Mouse (Mus musculus) heart, postnatal 10 days (tissue): ENCODE measurements around the gene Rnaseh2c. TPM values are rescaled to one million over a fixed set of nuclear protein-coding genes. Genes with fewer than 3 reads are reported as not detected.

ENCODE experiments used
- DNase-seq, 2 experiments: peaks; one replicate each; pipeline ENCODE4 v3.0.0; 2021
- intact Hi-C: fragments of 180-260 bp; cut with DNase I; formaldehyde crosslinking; loops from one replicate; pipeline ENCODE4 v1.15.1; 2025
- total RNA-seq, 2 experiments: library from RNA; stranded (reverse); gene quantifications; 2 replicates each; pipeline ENCODE4 v1.2.3; 2021

Gene Rnaseh2c
- 10 to 100 TPM; 63.6 to 76.0 TPM for total RNA-seq

DNA sequence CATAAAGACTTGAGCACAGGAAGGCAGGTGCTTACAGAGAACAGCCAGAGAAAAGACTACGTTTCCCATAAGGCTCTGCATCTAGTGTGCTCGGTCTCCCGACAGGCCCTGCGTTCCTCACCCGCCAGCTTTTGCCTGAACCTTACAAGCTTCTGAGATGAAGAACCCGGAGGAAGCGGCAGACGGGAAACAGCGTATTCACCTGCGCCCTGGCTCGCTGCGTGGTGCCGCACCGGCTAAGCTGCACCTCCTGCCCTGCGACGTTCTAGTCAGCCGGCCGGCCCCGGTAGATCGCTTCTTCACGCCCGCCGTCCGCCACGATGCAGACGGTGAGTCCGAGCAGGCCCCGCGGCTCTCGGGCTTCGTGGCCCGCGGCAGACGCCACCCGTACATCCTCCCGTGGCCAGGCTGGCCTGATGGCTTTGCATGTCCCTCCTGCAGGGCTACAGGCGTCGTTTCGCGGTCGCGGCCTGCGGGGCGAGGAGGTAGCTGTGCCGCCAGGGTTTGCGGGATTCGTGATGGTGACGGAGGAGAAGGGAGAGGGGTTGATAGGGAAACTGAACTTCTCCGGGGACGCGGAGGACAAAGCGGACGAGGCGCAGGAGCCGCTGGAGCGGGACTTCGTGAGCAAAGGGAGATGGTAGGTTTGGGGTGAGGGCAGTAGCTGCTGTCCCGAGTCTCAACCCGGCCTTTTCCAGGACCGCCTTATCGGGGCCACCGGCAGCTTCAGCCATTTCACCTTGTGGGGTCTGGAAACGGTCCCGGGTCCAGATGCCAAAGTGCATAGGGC, at the start of gene Rnaseh2c:
Gene Rnaseh2c (plus strand): TSS at position 122 of the 790 bp plus-strand sequence.
- DNase-seq = peak; percentile 80
- intact Hi-C loops = no loop called here

DNA sequence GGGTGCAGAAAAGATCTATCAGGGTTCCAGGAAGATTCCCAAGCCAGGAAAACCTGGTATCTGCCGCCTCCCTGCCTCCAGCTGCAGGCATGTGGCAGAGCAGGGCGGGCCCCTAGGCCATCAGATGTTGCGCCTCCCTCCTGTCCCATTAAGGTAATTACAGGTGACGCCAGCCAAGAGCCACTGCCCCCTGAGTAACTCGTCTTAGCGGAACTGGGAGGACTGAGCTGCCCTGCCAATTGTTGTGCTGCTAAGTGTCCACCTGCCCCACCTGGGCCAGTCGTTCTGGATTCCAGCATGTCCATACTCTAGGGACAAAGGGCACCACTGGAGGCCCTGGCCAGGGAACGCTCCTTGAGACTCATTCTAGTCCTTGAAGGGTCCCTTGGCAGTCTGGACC, 47.9 kb upstream of the Rnaseh2c start:
- intact Hi-C loops = no loop called here
- no peak for DNase-seq

DNA sequence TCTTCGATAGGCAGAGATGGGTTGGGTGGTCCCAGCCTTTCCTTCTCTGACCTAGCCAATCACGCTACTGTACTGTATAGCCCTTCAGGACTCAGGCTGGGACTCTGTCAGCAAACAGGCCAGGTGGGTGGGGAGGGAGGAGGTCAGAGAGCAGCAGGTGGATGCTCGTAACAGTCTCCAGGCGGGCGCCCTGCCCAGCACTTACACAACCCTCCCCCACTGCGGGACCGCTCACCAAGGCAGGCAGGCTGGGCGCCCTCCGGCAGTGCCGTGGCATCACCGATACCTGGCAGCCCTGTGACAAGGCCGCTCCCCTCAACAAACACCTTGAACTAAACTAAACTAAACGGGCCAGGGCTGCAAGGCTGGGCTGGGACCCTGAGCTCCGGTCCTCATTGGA, 47.5 kb upstream of the Rnaseh2c start:
- intact Hi-C loops = no loop called here
- DNase-seq = no peak

DNA sequence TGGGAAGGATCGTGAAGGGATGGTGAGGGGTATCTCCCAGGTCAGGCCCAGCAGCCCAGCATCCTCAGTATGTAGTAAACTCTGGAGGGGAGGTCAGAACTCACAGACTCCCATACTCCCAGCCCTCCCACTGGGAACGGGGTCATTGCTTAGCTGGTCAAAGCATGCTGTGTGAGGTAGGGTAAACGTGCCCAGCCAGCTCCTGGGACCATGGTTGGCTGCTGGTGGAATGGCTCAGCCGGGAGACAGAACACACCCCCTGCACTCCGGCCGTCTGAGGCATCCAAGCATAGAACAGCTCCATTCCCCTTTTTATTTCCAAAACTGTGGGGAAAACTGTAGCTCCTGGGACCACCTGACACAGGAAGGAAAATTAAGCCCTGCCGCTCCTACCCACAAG, 43.5 kb upstream of the Rnaseh2c start:
- no peak for DNase-seq
- intact Hi-C loops = no loop called here

- DNase-seq = no peak
- intact Hi-C loops = no loop called here
These were observed 42.9 kb upstream of the Rnaseh2c start for GRCm38 (mm10) chr19:5558770-5559169.

DNA sequence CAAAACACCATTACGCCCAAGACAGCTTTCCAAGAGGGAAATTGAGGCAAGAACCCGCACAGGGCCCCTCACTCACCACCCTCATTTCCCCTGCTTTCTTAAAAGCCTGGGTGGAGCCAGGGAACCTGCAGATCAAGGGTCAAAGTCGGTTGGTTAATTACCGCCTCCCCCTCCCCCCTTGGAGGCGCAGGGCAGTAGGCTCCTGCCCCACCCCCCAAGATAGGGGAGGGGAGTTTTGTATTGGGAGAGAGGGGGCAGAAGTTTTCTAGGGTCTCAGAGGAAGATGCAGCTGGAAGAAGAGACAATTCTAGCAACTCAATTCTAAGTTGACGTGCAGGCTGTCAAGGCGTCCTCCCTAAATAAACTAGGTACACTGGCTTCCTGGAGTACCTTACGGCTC, 42.4 kb upstream of the Rnaseh2c start:
- intact Hi-C loops = no loop called here
- DNase-seq = no peak

DNA sequence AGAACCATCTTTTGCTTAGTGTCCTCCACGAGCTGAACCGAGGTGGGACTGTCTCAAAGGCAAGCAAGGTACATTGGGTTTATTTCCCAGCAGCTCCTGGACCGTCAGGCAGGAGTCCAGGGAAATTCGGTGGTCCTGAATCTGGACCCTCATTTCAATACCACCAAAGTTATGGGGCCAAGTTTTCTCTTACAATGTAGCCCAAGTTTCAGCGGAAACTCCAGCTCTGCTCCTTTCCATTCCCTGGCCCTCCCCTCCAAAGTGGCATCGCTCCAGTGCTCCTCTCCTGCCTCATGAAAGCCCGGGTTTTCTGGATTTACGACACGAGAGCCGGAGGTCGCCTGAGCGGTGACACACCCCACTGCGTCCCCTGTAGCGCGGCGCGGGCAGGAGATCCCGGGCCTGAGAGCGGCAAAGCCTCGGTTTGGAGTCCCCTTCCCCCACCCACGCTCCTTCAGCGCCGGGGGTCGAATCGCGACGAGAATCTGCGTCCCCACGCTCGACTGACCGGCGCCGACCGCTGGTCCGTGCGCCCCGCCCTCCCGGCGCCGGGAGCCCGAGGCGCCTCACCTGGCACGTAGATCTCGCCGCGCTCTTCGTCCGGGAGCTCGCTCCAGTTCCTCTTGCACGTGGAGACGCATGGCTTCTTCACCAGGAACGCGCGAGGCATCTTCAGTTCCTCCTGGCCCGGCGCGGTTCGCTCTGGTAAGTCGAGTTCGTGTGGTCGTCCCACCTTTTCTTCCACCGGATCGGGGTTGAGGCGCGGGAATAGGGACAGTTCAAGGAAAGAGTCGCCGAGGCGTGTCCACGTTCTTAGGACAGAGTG, 41.8 kb upstream of the Rnaseh2c start:
- intact Hi-C loops = no loop called here
- no peak for DNase-seq

DNA sequence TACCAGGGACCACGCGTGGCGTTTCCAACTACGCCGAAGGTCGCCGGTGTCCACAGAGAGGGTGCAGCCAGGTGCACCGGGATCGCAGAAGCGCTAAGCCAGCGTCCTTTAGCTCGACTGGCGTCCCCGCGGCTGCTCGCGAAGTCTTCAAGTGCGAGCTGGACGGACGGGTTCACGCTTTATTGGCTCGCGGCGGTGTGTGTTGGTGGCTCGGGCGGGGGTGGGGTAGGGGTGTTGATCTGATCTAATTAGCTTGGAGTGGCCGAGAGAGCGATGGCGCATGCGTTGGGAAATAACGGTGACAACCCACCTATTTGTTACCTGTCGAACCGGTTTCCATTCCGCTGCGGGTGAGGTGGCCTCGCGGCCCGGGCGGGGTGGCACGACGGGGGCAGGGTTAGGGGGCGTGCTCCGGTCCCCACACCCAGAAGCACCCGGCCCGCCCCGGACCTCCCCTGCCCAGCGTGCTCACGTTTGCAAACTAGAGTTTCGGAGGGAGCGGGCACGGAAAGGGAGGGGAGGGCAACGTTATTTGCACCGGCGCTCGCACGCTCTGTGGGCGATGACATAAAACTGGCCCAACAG, 41.1 kb upstream of the Rnaseh2c start, which contains the start of gene Ovol1:
Gene Ovol1 (minus strand): TSS at position 190 of the 585 bp plus-strand sequence.
- DNase-seq = no peak
- intact Hi-C loops = no loop called here

DNA sequence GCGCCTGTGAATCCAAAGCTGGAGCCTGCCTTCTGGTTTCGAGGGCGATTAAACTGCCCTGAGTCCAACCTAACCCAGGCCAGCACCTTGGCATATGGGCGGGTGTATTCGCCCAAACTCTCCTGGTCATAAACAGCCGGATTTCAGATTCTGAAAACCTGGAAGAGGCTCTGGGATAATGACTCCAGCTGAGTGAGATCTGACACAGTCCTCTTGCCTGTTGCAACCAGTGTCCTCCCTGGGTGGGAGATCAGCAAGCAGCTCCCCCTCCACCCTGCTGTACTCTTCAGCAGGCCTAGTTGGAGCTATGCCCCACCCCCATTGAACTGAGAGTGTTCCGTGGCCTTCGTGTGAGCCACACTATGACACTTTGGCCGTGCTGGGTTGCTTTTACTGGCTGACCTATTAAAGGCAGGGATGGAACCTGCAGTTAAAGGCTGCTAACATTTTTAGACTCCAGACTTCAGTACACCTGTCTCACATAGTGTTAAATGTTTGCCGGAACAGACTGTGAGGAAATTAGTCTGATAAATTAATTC, 40.4 kb upstream of the Rnaseh2c start:
- no peak for DNase-seq
- intact Hi-C loops = no loop called here

DNA sequence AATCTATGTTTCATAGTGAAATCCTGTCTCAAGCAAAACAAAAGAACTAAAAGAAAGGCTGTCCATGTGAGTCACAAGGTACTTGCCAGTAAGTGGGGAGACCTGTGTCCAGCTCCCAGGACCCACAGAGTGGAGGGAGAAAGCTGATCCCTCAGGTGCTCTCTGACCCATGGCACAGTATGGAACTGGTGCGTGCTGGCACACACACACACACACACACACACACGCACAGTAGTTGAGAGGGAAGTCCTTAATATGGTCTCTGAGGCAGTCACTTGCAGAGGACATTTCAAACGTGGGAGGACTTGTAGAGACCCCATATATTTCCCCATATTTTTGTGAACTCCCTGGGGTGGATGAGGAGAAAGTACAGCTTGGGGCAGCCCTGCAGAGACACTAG, 39.8 kb upstream of the Rnaseh2c start:
- intact Hi-C loops = no loop called here
- DNase-seq = no peak

- DNase-seq = no peak
- intact Hi-C loops = no loop called here
These were observed 38.9 kb upstream of the Rnaseh2c start for GRCm38 (mm10) chr19:5562776-5563175.

DNA sequence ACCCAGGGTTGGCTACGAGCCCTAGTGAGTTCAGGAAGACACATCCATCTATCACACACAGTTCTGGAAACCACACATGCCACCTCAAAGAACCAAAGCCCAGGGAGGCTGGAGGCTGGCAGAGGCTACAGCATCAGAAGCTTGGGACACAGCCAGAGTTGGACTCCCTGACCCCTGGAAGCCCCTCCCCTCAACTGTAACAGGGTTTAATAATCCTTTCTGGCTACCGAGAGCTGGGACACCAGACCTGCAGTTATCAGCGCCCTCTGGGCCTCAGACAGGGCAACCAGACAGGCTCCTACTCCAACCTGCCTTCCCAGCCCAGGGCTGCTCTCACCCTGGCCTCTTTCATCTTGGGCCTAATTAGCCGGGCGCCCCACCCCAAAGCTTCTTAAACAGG, 35.4 kb upstream of the Rnaseh2c start:
- DNase-seq = peak in 1 of 2 experiments; percentile 8
- intact Hi-C loops = loop anchor here (5.0 kb wide), 1 partner anchor 134 kb away; no protein-coding TSS in a partner anchor

GRCm38 (mm10) chr19:5567180-5567533, 34.5 kb upstream of the Rnaseh2c start:
- no peak for DNase-seq
- intact Hi-C loops = loop anchor here (5.0 kb wide), 1 partner anchor 135 kb away; no protein-coding TSS in a partner anchor

GRCm38 (mm10) chr19:5567534-5568469, 33.9 kb upstream of the Rnaseh2c start, which contains the start of gene Ap5b1:
Gene Ap5b1 (plus strand): TSS chr19:5568025.
- DNase-seq = peak; percentile 94 to 96
- intact Hi-C loops = loop anchor here (1.0 to 5.0 kb wide), 2 partner anchors 39 to 136 kb away; no protein-coding TSS in a partner anchor

- DNase-seq = peak; percentile 86 to 92
- intact Hi-C loops = loop anchor here (1.0 to 5.0 kb wide), 2 partner anchors 39 to 136 kb away; no protein-coding TSS in a partner anchor
These were observed 33.1 kb upstream of the Rnaseh2c start for GRCm38 (mm10) chr19:5568470-5569140.

DNA sequence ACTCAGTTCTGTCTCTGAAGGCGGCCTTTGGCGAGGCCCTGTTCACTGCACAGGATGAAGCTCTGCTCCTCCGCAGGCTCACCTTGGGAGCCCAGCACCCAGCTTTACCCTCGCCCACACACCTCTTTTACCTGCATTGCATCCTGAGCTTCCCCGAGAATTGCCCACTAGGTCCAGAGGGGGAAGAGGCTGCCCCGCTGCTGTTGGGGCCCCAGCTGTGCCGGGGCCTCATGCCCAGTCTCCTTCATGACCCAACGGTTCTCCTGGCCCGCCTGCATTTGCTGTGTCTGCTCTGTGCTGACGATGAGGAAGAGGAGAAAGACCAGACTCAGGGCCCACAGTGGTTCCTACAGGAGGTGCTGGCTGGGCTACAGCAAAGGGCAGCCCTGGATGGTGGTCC, 32.2 kb upstream of the Rnaseh2c start:
- intact Hi-C loops = loop anchor here (5.0 kb wide), 1 partner anchor 137 kb away; no protein-coding TSS in a partner anchor

GRCm38 (mm10) chr19:5570353-5571246, 31.1 kb upstream of the Rnaseh2c start:
- DNase-seq = no peak
- intact Hi-C loops = no loop called here

More for the DNA sequence above, 32.2 kb upstream of the Rnaseh2c start:
- no peak for DNase-seq

DNA sequence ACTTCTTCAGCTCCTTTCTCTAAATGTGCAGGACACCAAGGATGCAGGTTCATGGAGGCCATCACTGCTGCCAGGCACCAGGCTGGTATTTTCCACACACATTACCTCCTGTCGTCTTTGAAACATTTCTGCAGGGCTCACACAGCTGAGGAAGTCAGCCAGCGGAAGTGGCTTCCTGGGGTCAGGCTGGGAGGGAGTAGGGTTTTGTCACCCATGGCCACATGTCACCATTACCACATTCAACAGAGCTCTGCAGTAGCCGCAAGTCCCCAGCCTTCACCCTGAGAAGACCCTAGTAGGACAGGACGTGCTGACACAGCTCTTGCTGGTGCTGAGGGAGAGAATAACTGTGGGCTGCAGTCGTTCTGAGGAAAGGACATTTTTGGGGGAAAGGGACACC, 29.8 kb upstream of the Rnaseh2c start:
- DNase-seq = peak in 1 of 2 experiments; percentile 18
- intact Hi-C loops = no loop called here
